Mouse (Mus musculus): Measurements from ENCODE around the gene Pygm.

Gene Pygm

GRCm38 (mm10) chr19:6446736-6447437 lies 62.7 kb downstream of the Pygm start:
- no peak for DNase-seq
